Mouse (Mus musculus): ENCODE measurements around the gene Lrrc1.

DNA sequence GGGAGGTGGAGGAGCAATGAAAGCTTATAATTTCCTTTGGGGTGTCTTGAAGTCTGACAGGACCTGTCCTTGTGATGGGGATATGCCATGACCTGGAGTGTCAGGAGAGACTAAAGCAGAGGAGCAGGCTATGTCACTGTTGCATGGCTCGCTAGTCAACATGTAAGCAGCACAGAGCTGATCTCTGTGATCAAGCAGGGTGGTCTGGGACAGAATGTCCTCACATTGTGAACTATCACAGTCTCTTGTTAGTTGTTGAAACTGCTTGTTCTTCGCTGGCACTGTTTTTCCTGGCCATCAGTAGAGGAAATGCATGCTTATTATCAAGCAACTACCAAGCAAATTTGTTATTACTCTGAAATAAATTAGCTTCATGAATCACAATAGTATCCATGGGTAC lies 38.6 kb upstream of the Lrrc1 start:
- TF ChIP-seq CTCF (IDR thresholded peaks at IDR 0.05) (no peak), POLR2A (IDR thresholded peaks at IDR 0.05; ENCODE audit: insufficient read depth, low read depth, low read length) (no peak), EP300 (IDR thresholded peaks at IDR 0.05; ENCODE audit: insufficient read depth, low read depth, low read length) (no peak)

Data from heart, adult 2 months (tissue).